Mouse (Mus musculus) heart, adult 2 months (tissue): Measurements from ENCODE around the gene Pecam1.

ENCODE experiments used
- CTCF ChIP-seq: fragments of 200-600 bp; IDR thresholded peaks from 2 replicates; pipeline ENCODE4 v1.8.1; 2022; ENCODE audit warnings: antibody characterized with exemption, mild to moderate bottlenecking, moderate library complexity
- EP300 ChIP-seq: fragments of 200-500 bp; IDR thresholded peaks from 2 replicates; pipeline ENCODE4 v1.6.1; 2011; ENCODE audit warnings: low read depth, low read length, control low read depth; ENCODE audit not compliant: insufficient read depth
- POLR2A ChIP-seq: fragments of 200-500 bp; IDR thresholded peaks from 2 replicates; pipeline ENCODE4 v1.6.1; 2011; ENCODE audit warnings: mild to moderate bottlenecking, low read depth, low read length, control low read depth; ENCODE audit not compliant: insufficient read depth

DNA sequence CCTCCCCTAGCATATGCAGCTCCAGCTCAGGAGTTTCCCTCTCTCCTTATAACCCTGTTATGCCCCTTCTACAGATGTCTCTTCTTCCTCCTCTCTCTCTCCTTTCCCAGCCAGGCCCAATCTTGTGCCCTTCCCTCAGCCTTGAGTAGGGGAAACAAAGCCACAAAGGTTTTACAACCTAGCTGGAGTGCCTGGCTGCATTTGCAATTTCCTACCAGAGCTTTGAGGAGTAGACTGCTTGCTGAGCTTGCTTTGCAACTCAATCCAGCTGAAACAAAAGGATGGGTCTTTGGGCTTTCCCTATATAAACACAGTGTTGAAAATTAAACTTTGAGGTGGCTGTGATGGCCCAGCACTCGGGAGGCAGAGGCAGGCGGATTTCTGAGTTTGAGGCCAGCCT lies 117.0 kb downstream of the Pecam1 start:
- TF ChIP-seq EP300 = no peak
- TF ChIP-seq CTCF = no peak
- no peak for TF ChIP-seq POLR2A
